ENCODE assay signal across 21 mouse cellular contexts in the genomic region with DNA sequence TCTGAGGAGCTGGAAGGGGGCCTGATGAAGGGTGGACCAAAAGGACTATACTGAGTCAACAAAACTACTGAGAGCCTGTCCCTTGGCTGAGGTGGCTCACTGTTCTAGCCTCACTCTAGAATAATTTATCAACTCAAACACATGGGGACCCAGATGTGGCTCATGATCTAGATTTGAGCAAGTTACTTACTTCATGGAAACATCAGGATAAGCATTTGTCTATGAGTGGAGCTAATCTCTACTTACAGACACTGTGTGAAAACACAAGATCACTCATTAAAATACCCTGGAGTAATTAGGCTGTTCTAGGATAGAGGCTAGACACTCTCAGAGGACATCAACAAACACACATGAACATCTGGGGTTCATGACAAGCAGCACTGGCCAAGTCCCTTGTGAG.
A peak's percentile ranks its signal among the peaks of the same experiment; 100 is the strongest.
DNase-seq lines count a peak whose midpoint lies in the region; ATAC-seq and TF ChIP-seq lines count a peak whose summit lies in the region.
"Had no signal": no experiment of that assay in that cellular context is flagged by ENCODE, and none has a peak within 500 bp of the region (broad histone marks: within the 10 kb centered on the region; RNA-seq: fewer than 3 reads in every experiment).

No protein-coding gene starts in this region.

- peaks cover 9 to 16% of the 10 kb centered on the region in 2 experiments for H3K4me1 ChIP-seq in MEL (ENCODE audit: control insufficient read depth in 1 of 2, insufficient read depth in 2 of 2, low read length in 2 of 2)
- no peaks in the 10 kb centered on the region; the same call in 1 of the 2 replicates for H3K4me1 ChIP-seq in bone marrow, adult 2 months (ENCODE audit: control insufficient read depth, insufficient read depth, low read length)
- H3K4me1 ChIP-seq in liver, embryonic 16.5 days (ENCODE audit: control insufficient read depth, low read depth, low read length), result no peaks in the 10 kb centered on the region
- no peaks in the 10 kb centered on the region for H3K4me1 ChIP-seq in hindbrain, embryonic 10.5 days (replicated peaks)
- H3K4me1 ChIP-seq in kidney, adult 2 months (ENCODE audit: control insufficient read depth, insufficient read depth, low read length), result no peaks in the 10 kb centered on the region
- H3K4me1 ChIP-seq: forebrain, embryonic 15.5 days; limb, embryonic 15.5 days; midbrain, embryonic 15.5 days had no signal

- no peak overlapping the region for H3K27ac ChIP-seq in MEL (ENCODE audit: control insufficient read depth, low read depth, low read length)
- peak overlapping the region; percentile 16; the same call in 1 of the 2 replicates for H3K27ac ChIP-seq in bone marrow, adult 2 months (ENCODE audit: control insufficient read depth, insufficient read depth, low read depth, low read length, poor library complexity)
- H3K27ac ChIP-seq in liver, embryonic 16.5 days (ENCODE audit: low read length), result no peak overlapping the region
- H3K27ac ChIP-seq in hindbrain, embryonic 10.5 days, result no peak overlapping the region
- H3K27ac ChIP-seq in kidney, adult 2 months (ENCODE audit: insufficient read depth, low read depth, low read length), result no peak overlapping the region
- H3K27ac ChIP-seq: forebrain, embryonic 15.5 days; layer of hippocampus, adult 2 months; limb, embryonic 15.5 days; midbrain, embryonic 15.5 days had no signal

- peak; percentile 44 for DNase-seq in MEL (ENCODE audit: low read depth, low spot score)
- peak; percentile 31 for DNase-seq in gastrocnemius, postnatal 25 days
- DNase-seq in hindbrain, embryonic 10.5 days (ENCODE audit: low spot score), result no peak
- DNase-seq in right cerebral cortex, postnatal 14 days, result no peak
- no peak for DNase-seq in kidney, adult 2 months
- DNase-seq: adrenal gland, adult 8-10 months; cerebellum, adult 2 months; cerebellum, postnatal 36 days; kidney, adult 11 months; kidney, postnatal 14 days; lung, postnatal 10 days; right cerebral cortex, postnatal 25 days; thymus, postnatal 25 days had no signal

- H3K4me2 ChIP-seq in liver, embryonic 16.5 days (ENCODE audit: low read depth, low read length), result no peak overlapping the region
- H3K4me2 ChIP-seq: forebrain, embryonic 15.5 days; limb, embryonic 15.5 days; midbrain, embryonic 15.5 days had no signal

- H3K4me3 ChIP-seq in MEL (ENCODE audit: control insufficient read depth in 1 of 2, insufficient read depth in 1 of 2, low read depth in 2 of 2, low read length in 2 of 2), result no peak overlapping the region
- no peak overlapping the region for H3K4me3 ChIP-seq in bone marrow, adult 2 months (replicated peaks; ENCODE audit: control insufficient read depth, low read depth, low read length)
- H3K4me3 ChIP-seq in liver, embryonic 16.5 days (ENCODE audit: low read depth, low read length), result no peak overlapping the region
- H3K4me3 ChIP-seq in hindbrain, embryonic 10.5 days, result no peak overlapping the region
- no peak overlapping the region for H3K4me3 ChIP-seq in kidney, adult 2 months (ENCODE audit: insufficient read depth, low read depth, low read length)
- H3K4me3 ChIP-seq: forebrain, embryonic 15.5 days; layer of hippocampus, adult 2 months; limb, embryonic 15.5 days; midbrain, embryonic 15.5 days; myocyte had no signal

- no peaks in the 10 kb centered on the region for H3K9me3 ChIP-seq in MEL (replicated peaks; ENCODE audit: insufficient read depth, low read length)
- H3K9me3 ChIP-seq in liver, embryonic 16.5 days (replicated peaks; ENCODE audit: control insufficient read depth, low read length), result no peaks in the 10 kb centered on the region
- no peaks in the 10 kb centered on the region for H3K9me3 ChIP-seq in hindbrain, embryonic 10.5 days
- H3K9me3 ChIP-seq: forebrain, embryonic 15.5 days; limb, embryonic 15.5 days; megakaryocyte, embryonic 14.5 days; midbrain, embryonic 15.5 days had no signal

- no peak for TF ChIP-seq CTCF in MEL (IDR thresholded peaks at IDR 0.05 in 2 of 3, conservative IDR thresholded peaks at IDR 0.05 in 1 of 3; ENCODE audit: control insufficient read depth in 1 of 3, insufficient read depth in 1 of 3, low read depth in 2 of 3, low read length in 3 of 3, poor library complexity in 1 of 3, severe bottlenecking in 1 of 3)
- no peak for TF ChIP-seq CTCF in bone marrow, adult 2 months (IDR thresholded peaks at IDR 0.05; ENCODE audit: control insufficient read depth, insufficient read depth, low read length)
- TF ChIP-seq CTCF in kidney, adult 2 months (conservative IDR thresholded peaks at IDR 0.05; ENCODE audit: insufficient read depth, insufficient read length, low read depth, low read length), result no peak

- no peaks in the 10 kb centered on the region for H3K27me3 ChIP-seq in MEL (ENCODE audit: control insufficient read depth in 1 of 2, insufficient read depth in 2 of 2, low read length in 2 of 2)
- no peaks in the 10 kb centered on the region for H3K27me3 ChIP-seq in liver, embryonic 16.5 days (ENCODE audit: control insufficient read depth, insufficient read depth, low read depth, low read length)
- no peaks in the 10 kb centered on the region for H3K27me3 ChIP-seq in hindbrain, embryonic 10.5 days (ENCODE audit: insufficient read depth, poor library complexity, severe bottlenecking)
- H3K27me3 ChIP-seq in kidney, adult 2 months (replicated peaks; ENCODE audit: control insufficient read depth, insufficient read depth, low read length), result no peaks in the 10 kb centered on the region; the same call in 1 of the 2 replicates
- H3K27me3 ChIP-seq: forebrain, embryonic 15.5 days; limb, embryonic 15.5 days; megakaryocyte, embryonic 14.5 days; midbrain, embryonic 15.5 days had no signal

- peaks cover 0 to 28% of the 10 kb centered on the region in 2 experiments; a peak in 2 of 4 replicates for H3K36me3 ChIP-seq in MEL (ENCODE audit: control insufficient read depth in 1 of 2, insufficient read depth in 2 of 2, low read length in 2 of 2)
- H3K36me3 ChIP-seq in liver, embryonic 16.5 days (ENCODE audit: control insufficient read depth, insufficient read depth), result no peaks in the 10 kb centered on the region
- H3K36me3 ChIP-seq in hindbrain, embryonic 10.5 days, result no peaks in the 10 kb centered on the region
- H3K36me3 ChIP-seq in kidney, adult 2 months (ENCODE audit: control insufficient read depth, insufficient read depth, low read length), result no peaks in the 10 kb centered on the region
- H3K36me3 ChIP-seq: forebrain, embryonic 15.5 days; limb, embryonic 15.5 days; midbrain, embryonic 15.5 days had no signal

- ATAC-seq in liver, embryonic 16.5 days (ENCODE audit: low read depth), result peak; percentile 77
- ATAC-seq: forebrain, embryonic 15.5 days; midbrain, embryonic 15.5 days had no signal

- TF ChIP-seq POLR2A in MEL (IDR thresholded peaks at IDR 0.05; ENCODE audit: control insufficient read depth in 1 of 2, insufficient read depth in 1 of 2, low read depth in 1 of 2, low read length in 2 of 2, poor library complexity in 1 of 2), result no peak
- no peak for TF ChIP-seq POLR2A in bone marrow, adult 2 months (IDR thresholded peaks at IDR 0.05; ENCODE audit: borderline replicate concordance, control insufficient read depth, low read depth, low read length)
- no peak for TF ChIP-seq POLR2A in kidney, adult 2 months (IDR thresholded peaks at IDR 0.05; ENCODE audit: low read depth, low read length)

- no peak overlapping the region for H3K9ac ChIP-seq in MEL (ENCODE audit: control insufficient read depth, low read depth, low read length, poor library complexity, severe bottlenecking)
- H3K9ac ChIP-seq in liver, embryonic 16.5 days (ENCODE audit: low read depth, low read length), result no peak overlapping the region
- H3K9ac ChIP-seq: forebrain, embryonic 15.5 days; limb, embryonic 15.5 days; midbrain, embryonic 15.5 days had no signal

- TF ChIP-seq EP300 in MEL (IDR thresholded peaks at IDR 0.05; ENCODE audit: low read depth in 1 of 2, low read length in 2 of 2), result peak; percentile 49 to 65; a peak in 3 of 4 replicates

- no peak for TF ChIP-seq RAD21 in MEL (IDR thresholded peaks at IDR 0.05; ENCODE audit: low read depth, low read length)

- no peaks in the 10 kb centered on the region for H3K79me2 ChIP-seq in MEL (ENCODE audit: control insufficient read depth, insufficient read depth, low read length, poor library complexity)

TF ChIP-seq in MEL, 35 proteins besides CTCF, POLR2A, EP300 and RAD21:
- peak; percentile 76; the same call in 1 of the 2 replicates for TF ChIP-seq TCF12 (IDR thresholded peaks at IDR 0.05; ENCODE audit: low read depth, low read length)
- TF ChIP-seq TAL1 (IDR thresholded peaks at IDR 0.05; ENCODE audit: low read length), result peak; percentile 55
- no peak for TF ChIP-seq KAT2A (conservative IDR thresholded peaks at IDR 0.05; ENCODE audit: low read depth, low read length)
- peak; percentile 66; the same call in 1 of the 2 replicates for TF ChIP-seq ETS1 (IDR thresholded peaks at IDR 0.05; ENCODE audit: low read depth, low read length)
- TF ChIP-seq MAZ (IDR thresholded peaks at IDR 0.05; ENCODE audit: low read depth, low read length), result no peak
- TF ChIP-seq GATA1 (IDR thresholded peaks at IDR 0.05; ENCODE audit: low read depth, low read length), result peak; percentile 50

Comparison
In these comparisons a context has a peak if more than half of its experiments do, and no peak if none do; other contexts are left out.
1. DNase-seq: peak in MEL (single experiment) and gastrocnemius, postnatal 25 days (single experiment); none in hindbrain, embryonic 10.5 days (single experiment), right cerebral cortex, postnatal 14 days (single experiment) and kidney, adult 2 months (single experiment).